Mouse (Mus musculus): ENCODE data around the gene Mcu.
A peak's percentile ranks its signal among the peaks of the same experiment; 100 is the strongest.

Mcu gene

GRCm38 (mm10) chr10:59487351-59487750 lies 129.1 kb downstream of the Mcu start:
- no peak for DNase-seq

GRCm38 (mm10) chr10:59484318-59484717 lies 132.2 kb downstream of the Mcu start:
- peak; percentile 47 to 54 for DNase-seq

GRCm38 (mm10) chr10:59481381-59481780 lies 135.1 kb downstream of the Mcu start:
- DNase-seq = no peak

- DNase-seq = peak; percentile 82 to 89
These were observed 146.0 kb downstream of the Mcu start for GRCm38 (mm10) chr10:59470451-59470850.

- no peak for DNase-seq
These were observed 149.2 kb downstream of the Mcu start for GRCm38 (mm10) chr10:59467297-59467696.

- no peak for DNase-seq
These were observed 149.9 kb downstream of the Mcu start for GRCm38 (mm10) chr10:59466626-59467025.

- DNase-seq = no peak
These were observed 150.9 kb downstream of the Mcu start for GRCm38 (mm10) chr10:59465546-59465945.

- no peak for DNase-seq
These were observed 154.2 kb downstream of the Mcu start for GRCm38 (mm10) chr10:59462307-59462706.

GRCm38 (mm10) chr10:59459767-59460166 lies 156.7 kb downstream of the Mcu start:
- peak; percentile 82 to 83 for DNase-seq

GRCm38 (mm10) chr10:59454631-59455030 lies 161.9 kb downstream of the Mcu start:
- no peak for DNase-seq

- peak; percentile 59 to 60 for DNase-seq
These were observed 164.7 kb downstream of the Mcu start for GRCm38 (mm10) chr10:59451839-59452238.

- no peak for DNase-seq
These were observed 168.9 kb downstream of the Mcu start for GRCm38 (mm10) chr10:59447546-59447945.

GRCm38 (mm10) chr10:59446911-59447437 lies 169.5 kb downstream of the Mcu start:
- no peak for DNase-seq

GRCm38 (mm10) chr10:59444635-59445034 lies 171.9 kb downstream of the Mcu start:
- DNase-seq = peak; percentile 58 to 63

GRCm38 (mm10) chr10:59444106-59444505 lies 172.4 kb downstream of the Mcu start:
- DNase-seq = no peak

- DNase-seq = no peak
These were observed 173.3 kb downstream of the Mcu start for GRCm38 (mm10) chr10:59443212-59443611.

- no peak for DNase-seq
These were observed 174.8 kb downstream of the Mcu start, which contains the start of gene Oit3 for GRCm38 (mm10) chr10:59441735-59442134. Gene Oit3, minus strand, starts transcription at chr10:59441778.

- no peak for DNase-seq
These were observed 176.3 kb downstream of the Mcu start for GRCm38 (mm10) chr10:59440177-59440576.

GRCm38 (mm10) chr10:59439508-59439931 lies 177.0 kb downstream of the Mcu start:
- DNase-seq = peak; percentile 32 to 46

GRCm38 (mm10) chr10:59438651-59439050 lies 177.8 kb downstream of the Mcu start:
- no peak for DNase-seq

- no peak for DNase-seq
These were observed 180.7 kb downstream of the Mcu start for GRCm38 (mm10) chr10:59435746-59436145.

GRCm38 (mm10) chr10:59430701-59431218 lies 185.7 kb downstream of the Mcu start:
- no peak for DNase-seq

- no peak for DNase-seq
These were observed 186.9 kb downstream of the Mcu start for GRCm38 (mm10) chr10:59429448-59430135.

- no peak for DNase-seq
These were observed 190.1 kb downstream of the Mcu start for GRCm38 (mm10) chr10:59426371-59426770.
